Mouse (Mus musculus): ENCODE measurements around the gene Olfr1219.

GRCm38 (mm10) chr2:89132954-89133353, 49.6 kb upstream of the Olfr1219 start, which contains the start of gene Olfr1222:
- TF ChIP-seq MAFK (IDR thresholded peaks at IDR 0.05; ENCODE audit: insufficient read depth, low read depth, low read length) (no peak), HCFC1 (IDR thresholded peaks at IDR 0.05; ENCODE audit: borderline replicate concordance, insufficient read depth, low read length) (no peak), CHD2 (IDR thresholded peaks at IDR 0.05; ENCODE audit: low read depth, low read length) (no peak)
